Mouse (Mus musculus): ENCODE measurements around the gene Sptan1. TPM values are rescaled to one million over a fixed set of nuclear protein-coding genes. Genes with fewer than 3 reads are reported as not detected.

Sptan1 gene
- polyA plus RNA-seq, 1 experiment from 2014 or later, result 381 TPM

DNA sequence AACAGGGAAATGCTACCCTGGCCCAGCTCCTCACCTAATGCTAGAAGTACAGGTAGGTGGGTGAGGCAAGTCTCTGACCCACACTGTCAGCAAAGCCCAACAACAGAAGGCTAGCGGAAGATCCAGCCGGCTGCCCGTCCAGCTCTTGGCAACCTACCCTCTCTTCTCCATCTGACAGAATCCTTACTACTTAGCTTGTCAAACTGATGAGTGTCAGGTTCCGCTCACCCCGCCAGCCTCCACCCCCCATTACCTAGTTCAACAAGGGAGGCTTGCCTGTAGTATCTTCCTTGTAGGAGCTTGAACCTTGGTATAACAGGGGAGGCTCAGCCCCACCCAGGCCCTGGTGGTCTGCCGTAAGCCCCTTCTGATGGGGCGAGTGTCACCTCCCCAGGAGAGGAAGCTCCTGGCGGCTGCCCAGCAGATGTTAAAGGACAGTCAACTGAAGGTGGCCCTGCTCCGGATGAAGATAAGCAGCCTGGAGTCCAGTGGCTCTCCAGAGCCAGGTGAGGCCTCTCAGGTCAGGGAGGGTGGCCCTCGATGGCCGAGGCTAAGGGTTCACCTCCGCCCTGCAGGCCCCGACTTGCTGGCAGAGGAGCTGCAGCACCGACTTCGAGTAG, 114.9 kb downstream of the Sptan1 start:
- Histone ChIP-seq H3K9ac (replicated peaks; ENCODE audit: low read depth, low read length) (no peak overlapping the region), H3K27me3 (ENCODE audit: control insufficient read depth, insufficient read depth, low read length) (no peaks in the 10 kb centered on the region), H3K4me2 (ENCODE audit: low read depth, low read length) (no peak overlapping the region), H3K4me3 (ENCODE audit: low read depth, low read length) (no peak overlapping the region), H3K4me1 (ENCODE audit: control insufficient read depth, insufficient read depth, low read length) (peaks cover 9% of the 10 kb centered on the region; the same call in 1 of the 2 replicates), H3K27ac (ENCODE audit: low read depth, low read length) (no peak overlapping the region), H3K9me3 (ENCODE audit: control insufficient read depth, low read length) (no peaks in the 10 kb centered on the region), H3K36me3 (ENCODE audit: control insufficient read depth, insufficient read depth, low read length) (no peaks in the 10 kb centered on the region)
- ATAC-seq (ENCODE audit: low read depth), result no peak
- WGBS, result 93% methylated on average over 14 of the region's 15 CpGs

Small RNA genes within 50 kb of the gene (microRNA-seq; reads per million reads assigned to microRNA genes)
- gene Mir6997, result not detected

Other genes with a start within 250 kb of the Sptan1 start
- 0.31 TPM in 1 of 2 replicates, not detected in the other for gene Gm13420, start 213.9 kb upstream of the Sptan1 start, polyA plus RNA-seq (2014; fragmentation: Nextera tagmentation; extraction: Ambion mirVana)
- not detected in 2 replicates for gene Gm13547, start 206.2 kb upstream of the Sptan1 start, polyA plus RNA-seq (2014; fragmentation: Nextera tagmentation; extraction: Ambion mirVana)
- 39.5 and 53.4 TPM in 2 replicates for gene Coq4, start 178.1 kb upstream of the Sptan1 start, polyA plus RNA-seq (2014; fragmentation: Nextera tagmentation; extraction: Ambion mirVana)
- 27.1 and 29.3 TPM in 2 replicates for gene Trub2, start 177.1 kb upstream of the Sptan1 start, polyA plus RNA-seq (2014; fragmentation: Nextera tagmentation; extraction: Ambion mirVana)
- 35.8 and 37.6 TPM in 2 replicates for gene Slc27a4, start 162.9 kb upstream of the Sptan1 start, polyA plus RNA-seq (2014; fragmentation: Nextera tagmentation; extraction: Ambion mirVana)
- 21.8 and 24.6 TPM in 2 replicates for gene Urm1, start 145.5 kb upstream of the Sptan1 start, polyA plus RNA-seq (2014; fragmentation: Nextera tagmentation; extraction: Ambion mirVana)
- 21.4 and 22.9 TPM in 2 replicates for gene Cercam, start 96.4 kb upstream of the Sptan1 start, polyA plus RNA-seq (2014; fragmentation: Nextera tagmentation; extraction: Ambion mirVana)
- gene Odf2, start 76.3 kb upstream of the Sptan1 start, polyA plus RNA-seq (2014; fragmentation: Nextera tagmentation; extraction: Ambion mirVana), result 68.2 and 68.6 TPM in 2 replicates
- 66.2 and 67.4 TPM in 2 replicates for gene Gle1, start 30.1 kb upstream of the Sptan1 start, polyA plus RNA-seq (2014; fragmentation: Nextera tagmentation; extraction: Ambion mirVana)
- 57.4 and 74.1 TPM in 2 replicates for gene Wdr34, start 83.3 kb downstream of the Sptan1 start, polyA plus RNA-seq (2014; fragmentation: Nextera tagmentation; extraction: Ambion mirVana)
- gene Set, start 91.8 kb downstream of the Sptan1 start, polyA plus RNA-seq (2014; fragmentation: Nextera tagmentation; extraction: Ambion mirVana), result 315 and 363 TPM in 2 replicates
- gene Pkn3, start 112.1 kb downstream of the Sptan1 start, polyA plus RNA-seq (2014; fragmentation: Nextera tagmentation; extraction: Ambion mirVana), result 0.70 and 1.5 TPM in 2 replicates
- gene Zdhhc12, start 128.1 kb downstream of the Sptan1 start, polyA plus RNA-seq (2014; fragmentation: Nextera tagmentation; extraction: Ambion mirVana), result 24.6 and 28.8 TPM in 2 replicates
- 16.0 and 20.9 TPM in 2 replicates for gene Zer1, start 159.0 kb downstream of the Sptan1 start, polyA plus RNA-seq (2014; fragmentation: Nextera tagmentation; extraction: Ambion mirVana)
- gene Tbc1d13, start 168.2 kb downstream of the Sptan1 start, polyA plus RNA-seq (2014; fragmentation: Nextera tagmentation; extraction: Ambion mirVana), result 20.3 and 23.6 TPM in 2 replicates
- gene Endog, start 205.9 kb downstream of the Sptan1 start, polyA plus RNA-seq (2014; fragmentation: Nextera tagmentation; extraction: Ambion mirVana), result 27.1 and 30.4 TPM in 2 replicates
- 59.5 and 64.2 TPM in 2 replicates for gene Spout1, start 212.9 kb downstream of the Sptan1 start, polyA plus RNA-seq (2014; fragmentation: Nextera tagmentation; extraction: Ambion mirVana)
- gene Kyat1, start 240.3 kb downstream of the Sptan1 start, polyA plus RNA-seq (2014; fragmentation: Nextera tagmentation; extraction: Ambion mirVana), result 14.5 and 19.5 TPM in 2 replicates

Measured in neural tube, embryonic 14.5 days (tissue).